21 mouse cellular contexts compared by ENCODE assay signal in the genomic region with DNA sequence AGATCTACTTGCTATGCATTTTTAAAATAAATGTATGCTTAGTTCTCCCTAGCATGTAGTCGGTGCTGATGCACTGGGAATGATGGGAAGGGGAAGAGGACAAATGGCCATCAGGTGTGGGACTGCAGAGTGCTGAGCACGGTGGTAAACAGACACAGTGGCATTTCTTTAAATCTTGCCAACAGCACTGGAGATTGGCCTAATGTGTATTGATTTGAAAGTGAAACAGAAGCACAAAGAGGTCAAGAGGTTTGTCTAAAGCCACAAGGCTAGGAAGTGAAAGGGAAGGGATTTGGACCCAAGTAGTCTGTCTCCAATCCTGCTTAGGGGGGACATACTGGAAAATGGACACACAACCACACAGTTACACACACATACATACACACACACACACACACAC.
"Had no signal": no experiment of that assay in that cellular context is flagged by ENCODE, and none has a peak within 500 bp of the region (broad histone marks: within the 10 kb centered on the region; RNA-seq: fewer than 3 reads in every experiment).

No protein-coding gene starts in this region.

- DNase-seq: cerebellum, adult 8-10 months; cerebellum, adult 9-10 months; cerebellum, adult 9-11 months; cerebellum, postnatal 36 days; forebrain, postnatal 0 days; gastrocnemius, adult 2 months; gastrocnemius, postnatal 10 days; gastrocnemius, postnatal 14 days; gastrocnemius, postnatal 25 days; gastrocnemius, postnatal 36 days; heart, adult 11 months; heart, adult 2 months had no signal

- H3K9ac ChIP-seq: embryonic facial prominence, embryonic 12.5 days; embryonic facial prominence, embryonic 13.5 days; embryonic facial prominence, embryonic 15.5 days; forebrain, embryonic 12.5 days; forebrain, embryonic 13.5 days; forebrain, embryonic 15.5 days; forebrain, postnatal 0 days had no signal

- H3K36me3 ChIP-seq: embryonic facial prominence, embryonic 10.5 days; embryonic facial prominence, embryonic 12.5 days; embryonic facial prominence, embryonic 13.5 days; embryonic facial prominence, embryonic 15.5 days; forebrain, embryonic 10.5 days; forebrain, embryonic 12.5 days; forebrain, embryonic 15.5 days had no signal

- H3K4me1 ChIP-seq: embryonic facial prominence, embryonic 12.5 days; embryonic facial prominence, embryonic 15.5 days; forebrain, embryonic 13.5 days had no signal

- H3K27ac ChIP-seq: embryonic facial prominence, embryonic 10.5 days; embryonic facial prominence, embryonic 12.5 days; embryonic facial prominence, embryonic 13.5 days; embryonic facial prominence, embryonic 15.5 days; forebrain, embryonic 10.5 days; forebrain, embryonic 12.5 days; forebrain, embryonic 13.5 days; forebrain, embryonic 15.5 days; gastrocnemius, adult 2 months; heart, adult 2 months had no signal

- H3K4me3 ChIP-seq: embryonic facial prominence, embryonic 10.5 days; embryonic facial prominence, embryonic 12.5 days; embryonic facial prominence, embryonic 13.5 days; embryonic facial prominence, embryonic 15.5 days; erythroblast, embryonic 14.5 days; forebrain, embryonic 10.5 days; forebrain, embryonic 12.5 days; forebrain, embryonic 13.5 days; forebrain, embryonic 15.5 days; gastrocnemius, adult 2 months; heart, adult 2 months had no signal
